Comparison of ENCODE assay signal across 24 mouse cellular contexts in the genomic region with DNA sequence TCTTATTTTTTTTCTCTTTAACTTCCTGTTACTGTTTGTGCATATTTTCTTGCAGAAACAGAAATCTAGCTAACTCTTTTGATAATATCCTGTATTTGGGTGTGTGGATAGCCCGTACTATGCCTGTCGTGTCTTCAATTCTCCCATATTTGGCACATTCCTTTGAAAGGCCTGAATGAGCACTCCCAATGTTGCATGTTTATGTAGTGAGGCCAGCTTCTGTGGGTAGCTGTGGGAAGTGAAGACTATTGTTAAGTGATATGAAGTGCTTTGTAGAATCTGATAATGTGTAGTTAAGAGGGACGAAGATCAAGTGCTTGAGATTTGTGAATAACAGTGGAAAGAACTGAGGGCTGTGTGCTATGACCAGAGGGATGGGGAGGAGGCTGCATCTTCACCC.
"Had no signal": no experiment of that assay in that cellular context is flagged by ENCODE, and none has a peak within 500 bp of the region (broad histone marks: within the 10 kb centered on the region; RNA-seq: fewer than 3 reads in every experiment).

No protein-coding gene starts in this region.

- H3K9me3 ChIP-seq: heart, embryonic 13.5 days; heart, embryonic 15.5 days; hindbrain, embryonic 10.5 days; hindbrain, embryonic 12.5 days; limb, embryonic 13.5 days; limb, embryonic 15.5 days; liver, embryonic 12.5 days had no signal

- H3K4me2 ChIP-seq: heart, embryonic 11.5 days; heart, embryonic 13.5 days; heart, embryonic 15.5 days; hindbrain, embryonic 12.5 days; hindbrain, embryonic 14.5 days; limb, embryonic 13.5 days; limb, embryonic 15.5 days; liver, embryonic 12.5 days had no signal

- H3K9ac ChIP-seq: heart, embryonic 13.5 days; heart, embryonic 15.5 days; hindbrain, embryonic 12.5 days; hindbrain, embryonic 14.5 days; limb, embryonic 13.5 days; limb, embryonic 15.5 days; liver, embryonic 12.5 days; liver, embryonic 14.5 days had no signal

- DNase-seq: gastrocnemius, postnatal 14 days; gastrocnemius, postnatal 36 days; heart, adult 11 months; heart, adult 2 months; heart, postnatal 4 days; kidney, adult 18-20 months; kidney, adult 8-10 months; kidney, postnatal 10 days; kidney, postnatal 36 days; layer of hippocampus, adult 9-11 months; layer of hippocampus, postnatal 36 days; left cerebral cortex, postnatal 4 days had no signal

- H3K27me3 ChIP-seq: heart, embryonic 15.5 days; hindbrain, embryonic 12.5 days; limb, embryonic 13.5 days; limb, embryonic 15.5 days; liver, embryonic 12.5 days had no signal

- ATAC-seq: hindbrain, embryonic 16.5 days; inflammation-experienced regulatory T-cells, adult 6 months; liver, embryonic 12.5 days had no signal

- H3K4me1 ChIP-seq: heart, embryonic 13.5 days; heart, embryonic 15.5 days; hindbrain, embryonic 10.5 days; hindbrain, embryonic 12.5 days; liver, embryonic 12.5 days had no signal

- H3K36me3 ChIP-seq: heart, embryonic 13.5 days; heart, embryonic 15.5 days; hindbrain, embryonic 10.5 days; hindbrain, embryonic 12.5 days; limb, embryonic 13.5 days; limb, embryonic 15.5 days; liver, embryonic 12.5 days had no signal

- H3K27ac ChIP-seq: heart, adult 2 months; heart, embryonic 13.5 days; heart, embryonic 15.5 days; hindbrain, embryonic 10.5 days; hindbrain, embryonic 12.5 days; hindbrain, embryonic 14.5 days; limb, embryonic 13.5 days; liver, embryonic 12.5 days; liver, embryonic 14.5 days had no signal

- H3K4me3 ChIP-seq: heart, adult 2 months; heart, embryonic 13.5 days; heart, embryonic 15.5 days; hindbrain, embryonic 10.5 days; hindbrain, embryonic 12.5 days; limb, embryonic 13.5 days; limb, embryonic 15.5 days; liver, embryonic 12.5 days had no signal
